Mouse (Mus musculus): ENCODE measurements at regions not wholly inside any gene's neighbourhood (a gene's known extent, or its start where the extent isn't known, plus 50 kb on each side); places are given as distances from the start of the nearest gene placed in this dataset.

DNA sequence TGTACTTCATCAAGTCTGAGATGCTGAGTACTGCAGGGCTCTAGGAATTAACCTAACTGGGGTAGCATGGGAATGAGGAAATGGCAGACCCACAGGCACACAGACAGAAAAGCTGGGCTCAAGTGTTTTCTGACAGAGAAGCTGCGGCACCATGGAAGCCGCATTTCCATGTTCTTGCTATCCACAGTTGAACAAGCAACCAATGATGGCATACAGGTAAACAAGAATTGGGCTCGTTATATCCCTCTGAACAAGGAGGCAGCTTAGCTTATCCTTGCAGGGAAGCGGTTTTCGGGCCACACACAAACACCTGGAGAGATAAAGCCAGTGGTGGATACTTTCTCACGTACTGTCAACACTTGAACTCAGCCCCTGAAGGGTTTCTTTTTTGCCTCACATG is 246.4 kb upstream of the Hs6st1 start:
- Histone ChIP-seq H3K9me3 (ENCODE audit: control insufficient read depth, low read length) (no peaks in the 10 kb centered on the region), H3K4me1 (ENCODE audit: control insufficient read depth, insufficient read depth, low read length) (0 out of 2 replicates have a peak, but pooled peaks cover 5% of the 10 kb centered on the region), H3K9ac (replicated peaks; ENCODE audit: low read length) (no peak overlapping the region), H3K36me3 (ENCODE audit: control insufficient read depth, insufficient read depth, low read length) (no peaks in the 10 kb centered on the region), H3K27ac (replicated peaks; ENCODE audit: low read depth, low read length) (no peak overlapping the region), H3K4me3 (replicated peaks; ENCODE audit: low read depth, low read length) (no peak overlapping the region), H3K4me2 (ENCODE audit: low read length) (no peak overlapping the region), H3K27me3 (ENCODE audit: control insufficient read depth, insufficient read depth, low read length) (no peaks in the 10 kb centered on the region)
- no peak for ATAC-seq (ENCODE audit: low FRiP score, low TSS enrichment)
- no peak for DNase-seq
- WGBS: 94% methylated on average over 6 of the region's 6 CpGs

DNA sequence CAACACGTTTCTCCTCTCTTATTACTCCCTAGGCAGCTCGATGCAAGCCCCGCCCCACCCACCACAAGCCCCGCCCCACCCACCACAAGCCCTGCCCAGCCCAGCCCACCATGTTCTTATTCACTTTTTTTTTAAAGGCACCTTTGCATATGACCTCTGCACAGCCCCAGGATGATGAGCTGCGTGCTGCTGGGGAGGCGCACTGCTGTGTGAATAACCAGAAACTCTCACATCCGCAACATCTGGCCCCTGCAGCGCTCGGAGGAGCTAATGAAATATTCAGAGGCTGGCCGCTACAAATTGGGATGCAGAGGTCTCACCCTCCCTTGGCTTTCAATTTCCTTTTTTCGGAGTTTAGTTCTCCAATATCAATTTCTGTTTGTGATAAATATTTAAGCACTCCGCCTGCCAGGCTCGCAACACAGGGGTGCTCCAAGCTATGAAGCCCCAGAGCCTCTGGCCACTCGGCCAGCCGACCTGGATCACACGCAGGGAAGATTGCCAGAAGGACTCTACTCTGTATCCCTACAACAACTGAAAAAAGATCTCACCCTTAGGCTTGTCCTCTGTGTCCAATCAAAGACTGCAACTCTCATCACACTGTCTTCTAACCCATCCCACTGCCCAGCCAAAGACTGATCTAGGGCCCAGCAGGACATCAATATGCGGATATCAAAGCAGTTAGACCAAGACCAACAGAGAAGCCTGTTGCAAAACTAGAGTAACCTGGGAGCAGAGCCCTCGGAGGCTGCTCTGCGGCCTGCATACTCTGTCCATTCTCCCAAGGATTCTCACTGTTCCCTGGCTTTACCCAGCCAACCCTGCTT is 245.6 kb upstream of the Hs6st1 start:
- Histone ChIP-seq H3K9ac (replicated peaks; ENCODE audit: low read length) (no peak overlapping the region), H3K27ac (replicated peaks; ENCODE audit: low read depth, low read length) (no peak overlapping the region), H3K4me2 (ENCODE audit: low read length) (peak overlapping the region; percentile 30; the same call in 1 of the 2 replicates), H3K4me3 (replicated peaks; ENCODE audit: low read depth, low read length) (no peak overlapping the region), H3K9me3 (ENCODE audit: control insufficient read depth, low read length) (no peaks in the 10 kb centered on the region), H3K4me1 (ENCODE audit: control insufficient read depth, insufficient read depth, low read length) (0 out of 2 replicates have a peak, but pooled peaks cover 5% of the 10 kb centered on the region), H3K27me3 (ENCODE audit: control insufficient read depth, insufficient read depth, low read length) (no peaks in the 10 kb centered on the region), H3K36me3 (ENCODE audit: control insufficient read depth, insufficient read depth, low read length) (no peaks in the 10 kb centered on the region)
- 43% methylated on average over 19 of the region's 19 CpGs for WGBS
- DNase-seq (peak; percentile 41), ATAC-seq (ENCODE audit: low FRiP score, low TSS enrichment) (no peak)

DNA sequence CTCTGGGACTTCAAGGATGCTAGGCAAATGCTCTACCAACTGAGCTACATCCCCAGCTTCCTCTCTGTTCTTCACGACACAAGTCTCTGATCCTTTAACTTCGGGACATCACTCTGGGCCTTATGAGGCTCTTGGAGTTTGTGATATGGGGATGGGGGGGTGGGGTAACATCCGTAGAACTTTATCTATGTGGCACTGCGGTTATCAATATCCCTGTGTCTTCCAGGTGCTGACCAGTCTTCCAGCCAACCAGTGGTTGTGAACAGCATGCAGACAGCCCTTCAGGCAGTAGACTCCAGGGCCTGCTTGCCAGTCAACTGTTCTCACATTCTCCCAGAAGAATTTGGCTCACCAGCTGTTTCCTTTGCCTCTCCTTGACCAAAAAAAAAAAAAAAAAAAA is 244.7 kb upstream of the Hs6st1 start:
- ATAC-seq (ENCODE audit: low FRiP score, low TSS enrichment) (no peak), DNase-seq (no peak)
- Histone ChIP-seq H3K27me3 (ENCODE audit: control insufficient read depth, insufficient read depth, low read length) (no peaks in the 10 kb centered on the region), H3K4me2 (ENCODE audit: low read length) (no peak overlapping the region), H3K36me3 (ENCODE audit: control insufficient read depth, insufficient read depth, low read length) (no peaks in the 10 kb centered on the region), H3K9me3 (ENCODE audit: control insufficient read depth, low read length) (no peaks in the 10 kb centered on the region), H3K4me3 (replicated peaks; ENCODE audit: low read depth, low read length) (no peak overlapping the region), H3K27ac (replicated peaks; ENCODE audit: low read depth, low read length) (no peak overlapping the region), H3K4me1 (ENCODE audit: control insufficient read depth, insufficient read depth, low read length) (0 out of 2 replicates have a peak, but pooled peaks cover 5% of the 10 kb centered on the region), H3K9ac (replicated peaks; ENCODE audit: low read length) (no peak overlapping the region)
- 94% methylated on average over 4 of the region's 4 CpGs for WGBS

DNA sequence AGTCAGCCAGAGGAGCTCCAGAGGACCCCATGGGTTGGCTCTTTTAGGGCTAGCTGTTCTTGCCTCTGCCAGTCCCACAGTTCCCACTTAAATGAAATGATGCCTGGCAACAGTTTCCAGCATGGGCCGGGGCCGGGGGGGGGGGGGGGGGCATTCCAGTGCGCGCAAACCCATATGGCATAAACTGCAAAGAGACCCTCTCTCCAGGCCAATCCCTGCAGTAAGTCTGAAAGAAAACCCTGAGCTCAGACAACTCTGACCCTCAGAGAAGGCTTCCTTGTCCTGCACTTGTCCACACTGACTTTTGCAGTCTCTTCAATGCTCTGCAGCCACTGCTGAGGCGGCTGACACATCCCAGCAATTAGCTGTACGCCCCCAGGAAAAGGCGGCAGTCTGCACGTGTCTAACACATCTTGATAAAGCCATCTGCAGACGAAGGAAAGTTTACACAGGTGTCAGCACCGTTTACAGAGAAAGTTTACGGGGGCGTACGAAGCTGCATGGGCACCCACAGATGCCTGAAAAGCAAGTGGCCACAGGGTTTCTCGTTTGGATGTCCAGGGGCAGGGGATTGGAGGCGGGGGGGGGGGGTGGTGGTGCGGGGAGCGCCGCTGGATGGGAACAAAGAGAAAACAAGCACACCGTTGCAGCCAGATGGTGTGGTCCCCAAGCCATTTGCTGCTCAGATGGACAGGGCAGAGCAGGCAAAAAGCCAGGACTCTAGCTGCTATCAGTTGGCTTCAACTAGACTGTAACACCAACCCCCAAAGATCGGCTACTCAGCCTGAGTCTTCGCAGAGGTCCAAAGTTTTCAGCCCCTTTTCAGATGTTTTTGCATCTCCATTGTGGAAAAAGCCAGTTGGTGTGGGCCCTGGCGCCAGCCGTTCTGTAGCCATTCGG is 244.0 kb upstream of the Hs6st1 start:
- no peak overlapping the region for H3K4me2 ChIP-seq (ENCODE audit: low read length)
- 65% methylated on average over 23 of the region's 24 CpGs for WGBS
- H3K27ac ChIP-seq (replicated peaks; ENCODE audit: low read depth, low read length): no peak overlapping the region
- 0 out of 2 replicates have a peak, but pooled peaks cover 5% of the 10 kb centered on the region for H3K4me1 ChIP-seq (ENCODE audit: control insufficient read depth, insufficient read depth, low read length)
- H3K36me3 ChIP-seq (ENCODE audit: control insufficient read depth, insufficient read depth, low read length): no peaks in the 10 kb centered on the region
- no peak overlapping the region for H3K4me3 ChIP-seq (replicated peaks; ENCODE audit: low read depth, low read length)
- H3K9me3 ChIP-seq (ENCODE audit: control insufficient read depth, low read length): no peaks in the 10 kb centered on the region
- H3K27me3 ChIP-seq (ENCODE audit: control insufficient read depth, insufficient read depth, low read length): no peaks in the 10 kb centered on the region
- DNase-seq (peak; percentile 32), ATAC-seq (ENCODE audit: low FRiP score, low TSS enrichment) (no peak)
- H3K9ac ChIP-seq (replicated peaks; ENCODE audit: low read length): no peak overlapping the region

DNA sequence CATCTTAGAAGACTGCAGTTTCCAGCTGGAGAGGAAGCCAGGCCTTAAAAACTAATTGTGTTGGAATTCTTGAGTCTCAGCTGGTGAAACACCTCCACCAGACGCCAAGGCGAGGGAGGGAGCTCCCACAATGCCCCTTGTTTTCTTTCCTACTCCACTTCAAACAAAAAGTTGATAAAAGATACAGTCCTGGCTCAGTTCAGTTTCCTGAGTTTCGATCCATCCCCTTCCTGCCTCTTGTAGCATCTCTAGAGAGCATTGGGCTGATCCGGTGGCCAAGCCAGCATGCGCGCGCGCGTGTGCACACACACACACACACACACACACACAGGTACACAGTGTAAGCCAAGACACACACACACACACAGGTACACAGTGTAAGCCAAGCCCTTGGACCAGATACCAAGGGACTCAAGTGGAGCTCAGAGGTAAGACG is 242.7 kb upstream of the Hs6st1 start:
- H3K4me1 ChIP-seq (ENCODE audit: control insufficient read depth, insufficient read depth, low read length): 0 out of 2 replicates have a peak, but pooled peaks cover 5% of the 10 kb centered on the region
- H3K9me3 ChIP-seq (ENCODE audit: control insufficient read depth, low read length): no peaks in the 10 kb centered on the region
- ATAC-seq (ENCODE audit: low FRiP score, low TSS enrichment): no peak
- no peak overlapping the region for H3K4me2 ChIP-seq (ENCODE audit: low read length)
- WGBS: 87% methylated on average over 10 of the region's 10 CpGs
- H3K4me3 ChIP-seq (replicated peaks; ENCODE audit: low read depth, low read length): no peak overlapping the region
- DNase-seq: no peak
- no peak overlapping the region for H3K9ac ChIP-seq (replicated peaks; ENCODE audit: low read length)
- H3K27ac ChIP-seq (replicated peaks; ENCODE audit: low read depth, low read length): no peak overlapping the region
- H3K27me3 ChIP-seq (ENCODE audit: control insufficient read depth, insufficient read depth, low read length): no peaks in the 10 kb centered on the region
- no peaks in the 10 kb centered on the region for H3K36me3 ChIP-seq (ENCODE audit: control insufficient read depth, insufficient read depth, low read length)

DNA sequence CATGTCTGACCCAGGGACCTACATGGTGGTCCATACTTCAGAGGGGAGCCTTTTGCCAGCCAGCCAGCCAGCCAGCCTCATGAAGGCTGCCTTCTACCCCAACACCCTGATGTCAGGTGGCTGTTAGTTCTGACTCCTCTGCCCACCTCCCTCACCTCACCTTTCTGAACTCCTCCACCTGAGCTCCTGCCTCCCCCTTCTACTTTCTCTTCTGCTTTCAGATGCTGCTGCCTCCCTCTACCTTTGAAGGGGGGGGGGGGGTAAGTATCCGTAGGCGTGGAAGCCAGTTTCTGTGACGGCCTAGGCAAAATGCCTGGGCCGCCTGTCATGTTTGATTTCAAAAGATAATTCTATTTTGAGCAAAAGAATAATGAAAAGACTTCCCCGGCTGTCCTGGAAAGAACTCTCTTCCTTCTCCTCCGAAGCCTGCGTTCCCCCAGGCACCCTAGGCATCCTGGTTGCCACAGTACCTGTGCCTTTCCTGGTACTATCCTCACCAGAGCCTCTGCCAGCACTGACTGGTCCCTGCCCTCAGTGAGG is 241.6 kb upstream of the Hs6st1 start:
- Histone ChIP-seq H3K9me3 (ENCODE audit: control insufficient read depth, low read length) (no peaks in the 10 kb centered on the region), H3K4me3 (replicated peaks; ENCODE audit: low read depth, low read length) (no peak overlapping the region), H3K27ac (replicated peaks; ENCODE audit: low read depth, low read length) (no peak overlapping the region), H3K9ac (replicated peaks; ENCODE audit: low read length) (no peak overlapping the region), H3K4me1 (ENCODE audit: control insufficient read depth, insufficient read depth, low read length) (0 out of 2 replicates have a peak, but pooled peaks cover 5% of the 10 kb centered on the region), H3K4me2 (ENCODE audit: low read length) (no peak overlapping the region), H3K27me3 (ENCODE audit: control insufficient read depth, insufficient read depth, low read length) (no peaks in the 10 kb centered on the region), H3K36me3 (ENCODE audit: control insufficient read depth, insufficient read depth, low read length) (no peaks in the 10 kb centered on the region)
- no peak for DNase-seq
- no peak for ATAC-seq (ENCODE audit: low FRiP score, low TSS enrichment)
- WGBS: 79% methylated on average over 7 of the region's 7 CpGs

DNA sequence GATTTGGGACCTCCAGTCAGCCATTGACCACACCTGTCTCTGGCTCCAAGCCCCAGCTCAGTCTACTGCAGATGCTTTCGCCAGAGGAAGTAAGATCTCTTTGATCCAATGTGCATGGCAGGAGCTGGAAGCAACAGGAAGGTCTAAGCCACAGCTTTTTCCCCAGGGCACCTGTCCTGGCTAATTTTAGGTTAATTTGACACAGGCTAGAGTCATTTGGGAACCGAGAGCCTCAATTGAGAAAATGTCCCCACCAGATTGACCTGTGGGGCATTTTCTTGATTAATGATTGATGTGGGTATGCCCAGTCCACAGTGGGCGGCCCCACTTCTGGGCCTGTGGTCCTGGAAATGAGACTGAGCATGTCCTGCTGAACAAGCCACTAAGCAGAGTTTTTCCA is 240.7 kb upstream of the Hs6st1 start:
- 84% methylated on average over 3 of the region's 3 CpGs for WGBS
- Histone ChIP-seq H3K4me3 (replicated peaks; ENCODE audit: low read depth, low read length) (no peak overlapping the region), H3K27ac (replicated peaks; ENCODE audit: low read depth, low read length) (no peak overlapping the region), H3K9me3 (ENCODE audit: control insufficient read depth, low read length) (no peaks in the 10 kb centered on the region), H3K27me3 (ENCODE audit: control insufficient read depth, insufficient read depth, low read length) (no peaks in the 10 kb centered on the region), H3K4me1 (ENCODE audit: control insufficient read depth, insufficient read depth, low read length) (0 out of 2 replicates have a peak, but pooled peaks cover 2% of the 10 kb centered on the region), H3K9ac (replicated peaks; ENCODE audit: low read length) (no peak overlapping the region), H3K4me2 (ENCODE audit: low read length) (no peak overlapping the region), H3K36me3 (ENCODE audit: control insufficient read depth, insufficient read depth, low read length) (no peaks in the 10 kb centered on the region)
- ATAC-seq (ENCODE audit: low FRiP score, low TSS enrichment) (no peak), DNase-seq (no peak)

DNA sequence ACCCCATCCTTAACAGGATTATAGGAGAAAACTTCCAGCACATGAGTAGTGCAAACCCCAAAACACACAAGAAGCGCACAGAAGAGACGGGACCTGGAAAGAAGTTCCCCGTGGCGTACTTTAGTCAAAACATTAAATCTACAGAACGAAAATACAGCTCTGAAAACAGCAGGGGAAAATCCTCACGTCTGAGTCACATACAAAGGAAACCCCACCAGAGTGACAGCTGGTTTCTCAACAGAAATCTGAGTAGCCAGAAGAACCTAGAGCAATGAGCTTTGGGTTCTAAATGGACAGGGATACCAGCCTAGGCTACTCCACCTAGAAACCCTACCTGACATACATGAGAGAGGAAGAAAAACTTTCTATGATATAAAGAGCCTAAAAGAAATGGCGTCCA is 234.0 kb upstream of the Hs6st1 start:
- 85% methylated on average over 7 of the region's 7 CpGs for WGBS
- Histone ChIP-seq H3K27me3 (ENCODE audit: control insufficient read depth, insufficient read depth, low read length) (no peaks in the 10 kb centered on the region), H3K4me1 (ENCODE audit: control insufficient read depth, insufficient read depth, low read length) (no peaks in the 10 kb centered on the region)

More for the DNA sequence above, 234.0 kb upstream of the Hs6st1 start:
- Histone ChIP-seq H3K4me2 (ENCODE audit: low read length) (no peak overlapping the region), H3K27ac (replicated peaks; ENCODE audit: low read depth, low read length) (no peak overlapping the region), H3K36me3 (ENCODE audit: control insufficient read depth, insufficient read depth, low read length) (no peaks in the 10 kb centered on the region), H3K9ac (replicated peaks; ENCODE audit: low read length) (no peak overlapping the region), H3K9me3 (ENCODE audit: control insufficient read depth, low read length) (no peaks in the 10 kb centered on the region), H3K4me3 (replicated peaks; ENCODE audit: low read depth, low read length) (no peak overlapping the region)
- DNase-seq (no peak), ATAC-seq (ENCODE audit: low FRiP score, low TSS enrichment) (no peak)
